In genomic region chr11:20469368-20469767, GRCm38 (mm10) we compare ENCODE assay signal across 10 mouse cellular contexts.
DNase-seq lines count a peak whose midpoint lies in the region; ATAC-seq and TF ChIP-seq lines count a peak whose summit lies in the region.
"Had no signal": no experiment of that assay in that cellular context is flagged by ENCODE, and none has a peak within 500 bp of the region (broad histone marks: within the 10 kb centered on the region; RNA-seq: fewer than 3 reads in every experiment).

No protein-coding gene starts in this region.

- peak overlapping the region; percentile 29; the same call in 1 of the 2 replicates for H3K27ac ChIP-seq in bone marrow macrophage, adult 2 months (ENCODE audit: insufficient read depth, low read depth, low read length)
- no peak overlapping the region for H3K27ac ChIP-seq in kidney, embryonic 16.5 days (ENCODE audit: low read length)
- peak overlapping the region; percentile 90 for H3K27ac ChIP-seq in macrophage
- no peak overlapping the region for H3K27ac ChIP-seq in midbrain, embryonic 14.5 days (replicated peaks; ENCODE audit: low read depth, low read length)
- H3K27ac ChIP-seq in hindbrain, embryonic 13.5 days, result no peak overlapping the region
- H3K27ac ChIP-seq: limb, embryonic 12.5 days; midbrain, embryonic 15.5 days had no signal

- no peak overlapping the region for H3K4me3 ChIP-seq in bone marrow macrophage, adult 2 months (ENCODE audit: insufficient read depth, low read length)
- H3K4me3 ChIP-seq in kidney, embryonic 16.5 days (ENCODE audit: low read length), result no peak overlapping the region
- no peak overlapping the region for H3K4me3 ChIP-seq in macrophage (ENCODE audit: inconsistent target)
- no peak overlapping the region for H3K4me3 ChIP-seq in midbrain, embryonic 14.5 days (replicated peaks; ENCODE audit: low read depth, low read length)
- H3K4me3 ChIP-seq in hindbrain, embryonic 13.5 days, result no peak overlapping the region
- H3K4me3 ChIP-seq: limb, embryonic 12.5 days; midbrain, embryonic 15.5 days had no signal

- H3K9me3 ChIP-seq in kidney, embryonic 16.5 days (ENCODE audit: low read length), result no peaks in the 10 kb centered on the region
- no peaks in the 10 kb centered on the region for H3K9me3 ChIP-seq in midbrain, embryonic 14.5 days (ENCODE audit: control insufficient read depth, low read length)
- H3K9me3 ChIP-seq in hindbrain, embryonic 13.5 days, result no peaks in the 10 kb centered on the region
- H3K9me3 ChIP-seq: limb, embryonic 12.5 days; midbrain, embryonic 15.5 days had no signal

- TF ChIP-seq CTCF in bone marrow macrophage, adult 2 months (IDR thresholded peaks at IDR 0.05; ENCODE audit: low read depth, low read length), result no peak

- H3K27me3 ChIP-seq in kidney, embryonic 16.5 days (ENCODE audit: insufficient read depth, low read length), result no peaks in the 10 kb centered on the region
- H3K27me3 ChIP-seq in midbrain, embryonic 14.5 days (ENCODE audit: control insufficient read depth, insufficient read depth, low read length), result no peaks in the 10 kb centered on the region
- H3K27me3 ChIP-seq in hindbrain, embryonic 13.5 days, result no peaks in the 10 kb centered on the region
- H3K27me3 ChIP-seq: limb, embryonic 12.5 days; midbrain, embryonic 15.5 days had no signal

- WGBS in kidney, embryonic 16.5 days, result 14% methylated on average over 5 of the region's 5 CpGs
- WGBS in macrophage (ENCODE audit: missing documents), result 69% methylated on average over 5 of the region's 5 CpGs
- 83% methylated on average over 5 of the region's 5 CpGs for WGBS in midbrain, embryonic 14.5 days
- 67% methylated on average over 5 of the region's 5 CpGs for WGBS in hindbrain, embryonic 13.5 days

- no peaks in the 10 kb centered on the region for H3K36me3 ChIP-seq in kidney, embryonic 16.5 days (ENCODE audit: insufficient read depth, low read length)
- H3K36me3 ChIP-seq in macrophage (ENCODE audit: inconsistent target), result no peaks in the 10 kb centered on the region
- H3K36me3 ChIP-seq in midbrain, embryonic 14.5 days (ENCODE audit: control insufficient read depth, insufficient read depth, low read length), result no peaks in the 10 kb centered on the region
- no peaks in the 10 kb centered on the region for H3K36me3 ChIP-seq in hindbrain, embryonic 13.5 days
- H3K36me3 ChIP-seq: limb, embryonic 12.5 days; midbrain, embryonic 15.5 days had no signal

- H3K4me1 ChIP-seq in bone marrow macrophage, adult 2 months (ENCODE audit: control insufficient read depth, insufficient read depth, low read length), result peaks cover 48% of the 10 kb centered on the region
- peaks cover 5% of the 10 kb centered on the region for H3K4me1 ChIP-seq in kidney, embryonic 16.5 days (ENCODE audit: insufficient read depth, low read length)
- H3K4me1 ChIP-seq in midbrain, embryonic 14.5 days (ENCODE audit: control insufficient read depth, insufficient read depth, low read length), result no peaks in the 10 kb centered on the region
- no peaks in the 10 kb centered on the region for H3K4me1 ChIP-seq in hindbrain, embryonic 13.5 days (replicated peaks)
- H3K4me1 ChIP-seq: midbrain, embryonic 15.5 days had no signal

- ATAC-seq in kidney, embryonic 16.5 days (ENCODE audit: low FRiP score, low TSS enrichment), result peak; percentile 46; the same call in 1 of the 2 replicates
- ATAC-seq in midbrain, embryonic 14.5 days (ENCODE audit: low FRiP score, low TSS enrichment), result no peak; the same call in 1 of the 2 replicates
- no peak for ATAC-seq in hindbrain, embryonic 13.5 days (ENCODE audit: low FRiP score)
- ATAC-seq: midbrain, embryonic 15.5 days had no signal

- no peak for TF ChIP-seq POLR2A in bone marrow macrophage, adult 2 months (IDR thresholded peaks at IDR 0.05; ENCODE audit: borderline replicate concordance, low read depth, low read length)

- no peak overlapping the region for H3K9ac ChIP-seq in kidney, embryonic 16.5 days (replicated peaks; ENCODE audit: low read length)
- no peak overlapping the region for H3K9ac ChIP-seq in midbrain, embryonic 14.5 days (replicated peaks; ENCODE audit: low read length)
- no peak overlapping the region for H3K9ac ChIP-seq in hindbrain, embryonic 13.5 days
- H3K9ac ChIP-seq: limb, embryonic 12.5 days; midbrain, embryonic 15.5 days had no signal

- no peaks in the 10 kb centered on the region for H3K79me2 ChIP-seq in macrophage (ENCODE audit: inconsistent target)

- H3K4me2 ChIP-seq in kidney, embryonic 16.5 days (replicated peaks; ENCODE audit: low read depth, low read length), result no peak overlapping the region
- no peak overlapping the region for H3K4me2 ChIP-seq in midbrain, embryonic 14.5 days (ENCODE audit: low read length)
- H3K4me2 ChIP-seq in hindbrain, embryonic 13.5 days, result no peak overlapping the region
- H3K4me2 ChIP-seq: limb, embryonic 12.5 days; midbrain, embryonic 15.5 days had no signal

- peak; percentile 70 for DNase-seq in embryo, embryonic 10 days (ENCODE audit: low spot score)
- DNase-seq in embryo, embryonic 9.5 days (ENCODE audit: extremely low spot score), result no peak
- no peak for DNase-seq in midbrain, embryonic 14.5 days
- no peak for DNase-seq in spleen, adult 12 weeks (ENCODE audit: low spot score)

Comparison
In these comparisons a context has a peak if more than half of its experiments do, and no peak if none do; other contexts are left out.
1. H3K27ac ChIP-seq: peak in bone marrow macrophage, adult 2 months (single experiment) and macrophage (single experiment); none in kidney, embryonic 16.5 days (single experiment), midbrain, embryonic 14.5 days (single experiment) and hindbrain, embryonic 13.5 days (single experiment).